Mouse (Mus musculus) lung, adult 18-20 months (tissue): Measurements from ENCODE around the gene Cryz.
A peak's percentile ranks its signal among the peaks of the same experiment; 100 is the strongest.

Experiments
- DNase-seq, 2 experiments: peaks; one replicate each; pipeline ENCODE4 v3.0.0; 2022; ENCODE audit warnings: mixed read lengths in 2 of 2

The Cryz gene

DNA sequence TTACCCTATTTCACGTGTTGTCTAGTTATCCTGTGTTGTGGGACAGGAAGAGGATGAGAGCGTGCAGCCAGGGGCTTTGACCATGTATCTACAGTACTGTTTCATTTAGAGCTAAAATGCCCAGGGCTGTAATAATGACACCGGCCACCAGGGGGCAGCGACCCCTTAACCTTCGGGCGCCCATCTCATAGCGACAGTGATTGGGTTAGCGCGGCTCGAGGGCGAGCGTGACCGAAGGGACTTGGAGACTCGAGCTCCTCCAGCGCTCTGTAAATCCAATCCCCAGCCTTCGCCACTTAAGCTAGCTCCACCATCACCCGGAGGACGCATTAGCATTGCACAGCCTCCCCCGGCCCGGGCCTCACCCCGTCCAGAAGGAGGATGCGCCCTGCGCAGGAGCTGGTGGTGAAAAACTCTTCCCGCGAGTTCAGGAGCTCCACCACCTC, at the start of gene Cryz:
Cryz (plus strand) TSS at position 224 of the 446 bp plus-strand sequence.
- DNase-seq: peak; percentile 86 to 87

DNA sequence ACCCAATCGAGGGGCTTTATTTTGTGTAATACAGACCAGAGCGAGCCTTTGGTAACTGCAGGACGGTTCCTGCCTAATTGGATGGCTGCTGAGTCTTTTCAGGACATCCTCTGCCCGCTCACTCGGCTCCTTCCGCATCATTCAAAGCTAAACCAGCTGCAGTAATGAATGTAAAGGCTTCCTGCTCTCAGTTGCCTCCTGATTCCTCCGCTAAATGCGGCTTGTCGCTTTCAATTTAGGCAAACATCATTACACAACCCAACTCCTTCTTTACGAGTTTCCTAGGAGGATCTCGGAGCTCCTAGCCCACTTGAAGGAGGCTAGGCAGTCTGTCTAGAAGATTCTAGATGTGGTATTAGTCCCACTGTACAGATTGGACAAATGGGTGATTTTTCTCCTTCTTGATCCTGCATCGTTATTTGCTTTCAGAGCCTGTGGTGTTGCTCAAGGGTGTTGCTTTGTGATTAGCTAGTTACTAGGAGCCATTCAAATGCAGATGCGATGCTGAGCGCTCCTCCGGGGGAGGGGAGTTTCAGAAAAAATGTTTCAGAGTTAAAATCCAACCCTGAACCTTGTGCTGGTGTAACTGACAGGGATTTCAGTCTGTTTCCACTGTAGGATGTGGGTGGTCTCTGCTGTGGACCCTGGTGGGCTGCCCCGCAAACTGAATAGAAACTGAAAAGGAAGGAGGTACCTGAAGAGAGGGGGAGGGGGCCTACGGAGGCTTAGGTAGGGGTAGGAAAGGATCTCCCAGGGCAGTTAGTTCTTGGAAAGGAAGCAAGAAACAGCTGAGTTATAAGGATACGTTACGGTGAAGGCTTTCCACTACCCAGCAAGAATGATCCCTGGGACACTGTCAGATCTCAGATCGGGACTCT, 48.7 kb upstream of the Cryz start:
- no peak for DNase-seq

DNA sequence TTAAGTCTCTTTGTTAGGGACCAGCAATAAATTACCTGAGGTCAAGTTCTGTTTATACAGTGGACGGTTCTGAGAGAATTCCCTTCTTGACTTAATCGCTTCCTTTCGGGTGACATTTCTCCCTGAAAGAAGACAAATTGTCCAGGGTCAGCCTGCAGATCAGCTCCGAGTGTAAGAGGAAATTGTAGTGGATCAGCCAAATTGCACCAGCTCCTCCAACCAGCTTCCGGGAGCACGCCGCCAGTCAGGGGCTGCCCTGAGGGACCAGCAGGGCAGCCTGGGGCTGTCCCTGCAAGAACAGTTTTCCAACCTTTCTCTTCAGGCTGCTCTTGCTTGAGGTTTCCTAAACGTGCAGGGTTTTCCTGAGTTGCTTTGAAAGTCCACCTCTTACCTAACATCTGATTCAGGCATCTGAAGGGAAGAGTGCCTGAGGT, 47.6 kb upstream of the Cryz start:
- DNase-seq: no peak

DNA sequence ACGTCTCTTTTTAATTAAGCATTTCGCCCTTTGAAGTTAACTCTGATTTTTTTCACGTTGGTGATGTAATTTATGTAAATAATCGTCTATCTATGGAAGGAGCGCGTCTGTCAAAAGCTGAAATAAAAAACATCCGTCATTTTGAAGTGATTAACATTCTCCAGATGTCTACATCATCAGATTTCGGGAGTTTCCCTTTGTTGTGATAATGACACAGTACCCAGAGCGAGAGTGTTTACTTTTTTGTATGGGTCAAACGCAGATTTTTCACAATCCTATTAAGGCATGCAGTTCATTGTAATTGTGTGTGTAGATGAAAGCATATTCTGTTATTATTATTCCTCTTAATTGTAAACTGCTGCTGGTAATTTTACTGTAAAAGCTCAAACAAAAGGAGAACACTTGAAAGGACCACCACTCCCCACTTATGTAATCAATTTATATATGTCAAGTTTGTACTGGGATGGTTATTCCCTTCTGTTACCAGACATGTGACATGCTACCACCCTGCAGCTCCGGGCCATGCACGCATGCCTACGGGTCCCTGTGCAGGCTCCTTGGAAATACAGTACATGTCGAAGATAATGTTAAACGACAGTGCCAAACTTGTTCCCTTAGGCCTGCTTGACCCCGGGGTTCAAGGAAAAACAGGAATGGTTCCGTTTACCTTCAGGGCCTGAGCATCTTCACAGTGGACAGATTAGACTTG, 46.0 kb upstream of the Cryz start:
- DNase-seq: no peak

DNA sequence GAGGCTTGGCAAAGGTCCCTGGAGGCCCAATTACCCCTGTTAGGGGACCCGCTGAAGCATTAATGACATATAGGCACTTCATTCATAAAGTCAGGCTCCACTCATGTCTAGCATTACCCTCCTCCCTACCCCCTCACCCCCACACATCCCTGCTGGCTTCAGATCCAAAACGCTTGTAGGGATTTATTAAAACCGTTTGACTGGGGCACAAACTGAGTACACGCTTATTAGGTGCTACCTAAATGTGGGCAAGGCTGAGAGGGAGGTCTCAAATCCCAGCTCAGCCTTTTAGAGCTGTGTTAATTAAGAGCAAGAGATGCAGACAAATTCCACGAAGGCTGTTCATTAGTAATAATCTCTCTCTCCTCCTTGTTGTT, 45.5 kb upstream of the Cryz start:
- no peak for DNase-seq

DNA sequence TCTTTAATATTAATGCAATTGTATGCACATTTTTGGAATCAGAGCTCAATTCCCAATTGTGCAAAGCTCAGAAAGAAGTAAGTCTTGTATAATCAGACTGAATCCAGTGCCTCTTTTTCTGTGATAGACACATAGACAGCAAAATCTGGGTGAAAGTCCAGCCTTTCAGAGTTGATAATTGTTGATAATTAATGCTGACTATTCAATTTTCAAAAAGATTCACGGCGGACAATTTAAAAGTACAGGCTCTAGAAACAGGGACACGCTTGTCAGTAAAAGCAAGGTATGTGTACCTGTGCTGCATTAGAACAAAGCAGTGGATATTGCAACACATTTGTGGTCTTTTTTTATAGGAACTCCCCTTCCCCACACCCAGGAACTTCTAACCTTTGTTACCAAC, 34.3 kb upstream of the Cryz start:
- no peak for DNase-seq

DNA sequence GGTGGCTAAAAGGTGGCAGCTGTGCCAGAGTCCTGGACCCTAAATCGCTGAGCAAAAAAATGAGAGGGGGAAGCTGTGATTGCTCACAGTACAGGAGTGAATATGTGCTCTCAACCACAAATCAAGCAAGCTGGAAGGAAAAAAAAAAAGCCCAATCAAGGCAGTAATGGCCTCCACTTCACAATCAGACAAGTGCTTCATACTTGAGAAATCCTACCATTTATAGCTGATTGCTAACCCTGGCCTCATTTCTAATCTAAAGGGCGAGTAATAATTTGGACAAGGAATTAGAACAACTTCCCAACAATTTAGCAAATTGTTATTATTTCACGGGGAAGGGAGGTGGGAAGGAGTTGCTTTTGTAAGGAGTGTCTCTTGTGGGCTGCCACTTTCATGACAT, 31.1 kb upstream of the Cryz start:
- DNase-seq: no peak

DNA sequence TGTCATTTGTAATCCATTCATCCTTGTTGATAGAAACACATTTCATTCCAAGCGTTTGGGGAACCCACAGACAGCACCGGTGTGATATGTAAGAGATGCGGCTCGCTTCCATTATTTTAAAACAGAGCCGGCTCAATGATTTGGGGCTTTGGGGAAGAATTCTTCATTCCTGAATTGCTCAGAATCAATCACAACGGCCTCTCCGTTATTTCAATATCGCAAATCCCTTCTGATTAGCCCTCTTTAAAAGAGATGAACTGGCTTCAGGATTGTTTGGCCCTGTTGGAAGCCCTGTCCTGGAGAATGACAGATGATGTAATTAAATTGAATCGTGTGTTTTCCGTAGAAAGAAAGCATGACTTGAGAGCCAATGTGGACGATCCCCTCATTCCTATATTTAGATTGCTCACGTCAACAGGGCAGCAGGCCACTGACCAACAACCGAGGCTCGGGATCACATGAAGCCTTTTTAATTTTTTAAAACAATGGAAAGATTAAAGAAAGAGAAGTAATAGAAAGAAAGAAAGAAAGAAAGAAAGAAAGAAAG, 26.4 kb upstream of the Cryz start:
- no peak for DNase-seq

DNA sequence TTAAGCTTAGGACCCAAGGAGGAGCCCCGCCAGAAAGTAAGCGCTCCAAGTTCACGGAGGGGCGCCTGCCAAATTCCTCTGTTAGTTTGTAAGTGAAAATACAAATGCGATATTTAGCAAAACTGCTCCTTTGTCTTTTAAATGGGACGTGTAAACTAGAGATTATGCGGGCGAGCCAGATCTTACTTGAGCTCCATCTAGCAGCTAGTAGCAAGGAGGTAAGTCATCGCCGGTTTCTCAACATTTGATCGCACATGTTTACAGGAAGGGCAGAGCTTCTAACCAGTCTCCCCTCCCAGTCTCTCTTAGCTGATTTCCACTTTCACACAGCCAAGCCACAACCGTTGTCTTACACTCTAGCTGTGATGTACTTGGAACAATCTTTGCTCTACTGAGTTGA, 25.7 kb upstream of the Cryz start:
- no peak for DNase-seq

DNA sequence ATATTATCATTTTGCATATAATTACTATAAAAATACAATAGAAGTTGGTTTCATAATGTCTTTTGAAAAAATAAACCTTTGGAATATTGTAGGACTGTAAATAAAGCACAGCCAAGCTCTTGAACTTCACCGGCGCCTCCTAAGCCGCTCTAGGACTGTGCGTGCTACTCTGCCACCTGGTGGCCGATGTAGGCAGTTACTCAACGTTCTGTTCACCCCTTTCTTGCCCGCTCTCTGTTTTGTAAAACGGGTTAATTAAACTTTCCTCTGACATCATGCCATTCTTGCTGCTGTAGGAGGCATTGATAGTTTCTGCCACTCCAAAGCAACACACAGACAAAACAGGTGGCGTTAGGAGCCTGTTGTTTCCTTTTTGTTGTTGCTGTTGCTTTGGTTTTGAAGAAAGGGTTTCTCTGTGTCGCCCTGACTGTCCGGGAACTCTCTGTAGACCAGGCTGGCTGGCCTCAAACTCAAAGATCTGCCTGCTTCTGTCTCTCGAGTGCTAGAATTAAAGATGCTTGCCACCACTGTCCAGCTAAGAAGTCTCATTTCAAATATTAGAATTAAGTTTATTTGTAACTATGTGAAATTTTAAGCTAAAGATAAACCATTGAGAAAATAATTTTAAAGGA, 24.1 kb upstream of the Cryz start:
- DNase-seq: peak; percentile 36 to 56

DNA sequence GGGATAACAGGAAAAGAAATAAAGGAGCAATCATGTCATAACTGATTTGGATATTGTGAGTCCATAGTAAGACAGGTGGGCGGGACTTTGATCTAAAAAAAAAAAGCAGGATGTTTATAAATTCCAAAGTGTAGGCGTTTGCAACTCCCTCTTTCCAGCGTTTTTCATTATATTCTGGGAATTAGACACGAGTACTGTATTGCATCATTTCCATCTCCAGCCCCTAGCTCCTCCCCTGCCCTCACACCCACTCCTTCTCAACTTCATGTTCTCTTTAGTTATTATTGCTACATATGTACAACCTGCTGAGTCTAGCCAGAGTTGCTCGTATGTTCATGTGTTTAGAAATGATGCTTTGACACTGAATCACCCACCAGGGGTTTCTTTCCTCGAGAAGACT, 22.8 kb upstream of the Cryz start:
- DNase-seq: peak in 1 of 2 experiments; percentile 7

DNA sequence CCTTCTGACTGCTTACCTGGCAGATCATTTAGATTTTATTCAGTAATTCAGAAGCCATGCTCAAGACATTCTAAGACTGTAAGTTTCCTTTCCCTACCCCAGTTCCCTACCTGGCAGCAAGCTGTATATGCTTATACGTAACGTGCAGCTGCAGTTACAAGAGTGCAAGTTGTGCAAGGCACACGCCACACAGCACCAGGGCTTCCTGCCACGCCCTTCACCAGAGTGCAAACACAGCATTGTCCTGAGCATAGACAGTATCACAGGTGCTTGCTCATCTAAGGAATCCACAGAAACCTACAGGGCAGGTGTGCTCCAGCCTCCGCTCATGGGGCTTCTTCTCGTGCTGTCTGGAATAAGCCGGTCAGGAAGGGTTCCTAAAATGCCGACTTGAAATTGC, 18.6 kb upstream of the Cryz start:
- no peak for DNase-seq

DNA sequence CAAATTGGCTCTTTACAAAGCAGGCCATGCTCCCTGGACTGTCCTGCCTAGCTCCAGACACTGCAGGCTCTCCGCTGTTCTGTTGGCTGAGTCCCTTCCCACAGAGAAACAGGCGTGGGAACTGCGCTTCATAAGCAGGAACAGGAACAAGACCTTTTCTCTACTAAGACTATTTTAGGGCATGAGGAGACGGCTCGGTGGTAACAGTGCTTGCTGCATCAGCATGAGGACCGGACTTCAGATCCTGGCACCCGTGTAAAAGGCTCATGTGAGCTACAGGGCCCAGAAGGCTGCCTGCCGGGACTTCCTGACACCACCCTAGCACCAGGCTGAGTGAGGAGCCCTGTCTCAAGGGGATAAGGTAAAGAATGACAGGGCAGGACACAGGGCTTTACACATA, 12.2 kb upstream of the Cryz start:
- DNase-seq: no peak

DNA sequence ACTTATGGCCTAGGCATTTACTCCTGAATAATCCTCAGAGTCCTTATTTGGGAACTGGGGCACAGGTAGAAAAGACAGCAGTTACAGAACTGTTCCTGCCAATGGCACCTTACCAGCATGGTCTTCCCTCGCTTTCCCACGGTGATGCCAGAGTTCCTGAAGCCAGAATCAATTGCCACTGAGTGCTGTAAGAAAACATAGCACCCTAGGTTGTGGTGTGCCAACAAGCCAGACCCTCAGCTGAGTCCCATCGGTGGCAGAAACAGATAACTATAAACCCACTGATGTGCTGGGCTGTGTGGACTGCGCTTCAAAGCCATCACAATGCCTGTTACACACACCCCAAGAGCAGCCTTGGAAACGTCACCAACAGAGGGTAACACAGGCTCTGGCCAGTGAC, 5.5 kb upstream of the Cryz start:
- no peak for DNase-seq

DNA sequence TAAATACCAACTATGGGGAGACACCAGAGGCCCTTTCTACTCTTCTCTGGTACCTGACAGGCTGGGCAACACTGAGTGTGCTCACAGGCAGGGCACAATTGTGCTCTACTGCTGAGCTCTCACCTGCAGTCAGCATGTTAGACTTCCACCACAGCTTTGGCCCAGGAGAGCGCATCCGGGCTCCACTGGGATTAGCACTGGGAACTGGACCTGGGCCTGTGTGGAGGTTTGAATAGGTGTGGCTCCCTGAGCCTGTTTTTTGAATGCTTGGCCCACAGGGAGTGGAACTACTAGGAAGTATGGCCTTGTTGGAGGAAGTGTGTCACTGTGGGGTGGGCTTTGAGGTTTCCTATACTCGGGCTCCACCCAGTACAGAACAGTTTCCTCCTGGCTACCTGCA, 4.9 kb upstream of the Cryz start:
- no peak for DNase-seq

DNA sequence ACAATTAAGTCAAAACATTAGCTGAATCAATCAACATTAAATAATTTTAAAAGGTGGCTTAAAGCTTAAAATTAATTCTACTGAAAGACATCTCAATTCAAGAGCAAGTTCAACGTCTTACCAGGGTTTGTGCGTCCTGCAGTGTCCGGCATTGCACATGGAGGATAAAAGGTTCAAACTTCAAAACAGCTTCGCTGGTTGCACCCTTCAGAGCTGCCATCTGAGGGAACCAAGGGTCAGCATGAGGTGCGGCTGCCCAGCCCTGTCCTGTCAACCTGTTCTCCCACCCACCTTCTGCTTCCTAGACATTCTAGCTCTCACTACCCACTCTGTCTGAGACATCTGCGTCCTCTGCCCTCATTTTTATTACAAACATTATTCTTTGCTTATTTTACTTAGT, 2.9 kb upstream of the Cryz start:
- DNase-seq: no peak

DNA sequence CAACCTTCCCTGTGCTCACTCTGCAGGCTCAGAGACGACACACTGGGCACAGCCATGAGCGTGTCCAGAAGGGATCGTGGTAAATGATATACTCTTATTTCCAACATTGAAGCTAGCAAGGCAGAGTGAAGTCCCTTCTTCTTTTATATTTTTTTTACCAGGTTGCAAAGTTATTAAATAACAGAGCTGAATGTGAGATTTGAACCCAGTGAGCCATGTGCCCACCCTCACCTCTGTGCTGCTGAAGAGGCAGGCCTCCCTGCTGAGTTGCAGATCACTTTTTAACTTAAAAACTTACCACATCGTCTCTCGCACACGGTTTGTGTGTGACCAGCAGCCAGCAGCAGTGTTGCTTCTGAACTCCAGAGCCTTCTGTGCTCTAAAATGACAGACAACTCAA, 2.4 kb upstream of the Cryz start:
- no peak for DNase-seq

DNA sequence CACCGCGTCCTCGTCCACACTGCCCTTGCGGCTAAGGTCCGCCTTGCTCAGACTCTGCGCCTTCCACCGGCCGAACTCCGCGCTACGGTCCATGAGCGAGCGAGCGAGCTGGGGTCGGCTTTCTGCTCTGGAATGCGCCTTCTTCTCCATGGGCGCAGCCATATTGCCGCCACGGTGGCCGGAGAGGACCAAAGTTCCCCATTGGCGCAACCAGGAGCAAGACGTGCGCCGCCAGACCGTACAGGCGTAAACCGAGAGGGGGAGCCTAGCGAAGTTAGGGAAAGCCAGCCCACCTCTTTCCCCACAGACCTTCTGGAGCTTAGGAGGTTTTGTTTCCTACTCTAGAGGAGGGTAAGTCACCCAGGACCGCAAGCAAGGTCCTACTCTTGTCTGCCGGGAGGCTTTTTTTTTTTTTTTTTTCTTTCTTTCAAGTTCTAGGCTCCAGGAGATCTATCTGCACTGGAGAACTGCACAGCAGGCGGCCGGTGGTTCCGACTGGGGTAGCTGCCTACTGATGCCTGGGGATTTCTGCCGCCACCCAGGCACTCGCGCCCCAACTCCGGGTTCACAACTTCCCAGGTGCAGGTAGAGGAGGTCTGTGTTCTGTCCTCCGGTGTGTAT, 533 bp downstream of the Cryz start, which contains the start of gene Tyw3:
Tyw3 (minus strand) TSS at position 171 of the 621 bp plus-strand sequence.
- peak; percentile 96 to 97 for DNase-seq

DNA sequence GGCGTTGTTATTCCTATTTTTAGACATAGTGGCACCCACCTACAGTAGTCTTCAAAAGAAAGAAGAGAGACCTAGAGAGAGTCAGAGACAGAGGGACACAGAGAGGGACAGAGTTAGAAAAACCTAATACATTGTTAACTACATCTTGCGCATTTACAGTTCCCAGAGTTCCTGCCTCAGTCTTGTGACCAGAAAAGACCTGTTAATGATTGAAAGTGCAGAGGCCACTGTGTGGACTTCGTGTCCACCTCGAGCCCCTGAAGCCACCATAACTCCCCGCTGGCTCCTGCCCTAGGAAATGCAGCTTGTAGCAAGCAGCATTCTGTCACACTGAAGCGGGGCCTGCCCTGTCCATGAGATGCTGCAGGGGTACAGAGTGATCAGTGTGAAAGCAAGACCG, 1.1 kb downstream of the Cryz start:
- DNase-seq: no peak

DNA sequence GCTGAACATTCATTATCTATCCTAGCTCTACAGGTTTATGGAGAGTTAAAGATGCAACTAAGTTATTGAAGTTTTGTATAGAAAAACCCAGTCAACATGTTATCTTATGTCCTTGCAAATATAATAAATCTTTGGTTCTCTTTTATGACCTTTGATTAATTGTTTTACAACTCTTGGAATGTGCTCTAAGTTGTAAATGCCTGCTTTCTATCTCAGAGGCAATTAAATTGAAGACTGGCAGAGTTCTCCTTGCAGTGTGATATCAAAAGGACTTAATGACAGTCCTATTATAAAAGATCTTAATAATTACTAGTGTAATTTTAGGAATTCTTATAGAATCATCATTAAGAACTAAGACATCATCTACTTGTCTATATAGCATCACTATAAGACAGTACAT, 5.6 kb downstream of the Cryz start:
- DNase-seq: no peak

DNA sequence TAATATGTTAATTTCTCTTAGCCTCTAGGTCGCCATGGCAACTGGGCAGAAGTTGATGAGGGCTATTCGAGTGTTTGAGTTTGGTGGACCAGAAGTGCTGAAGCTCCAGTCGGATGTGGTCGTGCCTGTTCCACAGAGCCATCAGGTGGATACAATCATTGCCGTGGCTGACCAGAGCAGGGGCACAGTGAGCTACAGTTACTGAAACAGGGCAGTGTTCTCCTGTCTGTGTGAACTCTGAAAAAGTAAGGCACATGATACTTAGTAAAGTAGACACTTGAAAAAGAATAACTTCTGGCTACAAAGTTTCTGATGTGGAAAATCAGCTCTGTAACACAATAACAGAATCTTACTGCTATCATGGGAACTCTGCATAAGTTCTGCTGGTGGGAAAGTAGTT, 8.4 kb downstream of the Cryz start:
- no peak for DNase-seq

DNA sequence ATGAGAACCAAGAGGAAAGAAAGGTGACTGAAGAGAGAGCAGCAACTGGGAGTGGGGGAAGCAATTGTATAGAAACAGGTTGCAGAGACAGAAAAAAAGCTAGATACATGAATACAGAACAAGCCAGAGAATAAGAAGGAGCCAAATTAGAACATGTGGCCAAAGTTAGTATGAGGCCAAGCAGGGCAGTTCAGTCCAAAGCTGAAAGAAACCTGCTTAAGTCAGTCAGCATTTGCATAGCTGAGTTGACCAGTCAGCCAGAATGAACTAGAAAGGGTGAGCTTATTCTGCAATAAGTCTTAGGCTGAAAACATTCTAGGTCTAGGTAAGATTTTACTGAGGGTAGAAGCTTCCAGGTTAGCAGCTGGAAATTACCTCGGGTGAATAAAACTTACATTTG, 11.4 kb downstream of the Cryz start:
- DNase-seq: no peak

DNA sequence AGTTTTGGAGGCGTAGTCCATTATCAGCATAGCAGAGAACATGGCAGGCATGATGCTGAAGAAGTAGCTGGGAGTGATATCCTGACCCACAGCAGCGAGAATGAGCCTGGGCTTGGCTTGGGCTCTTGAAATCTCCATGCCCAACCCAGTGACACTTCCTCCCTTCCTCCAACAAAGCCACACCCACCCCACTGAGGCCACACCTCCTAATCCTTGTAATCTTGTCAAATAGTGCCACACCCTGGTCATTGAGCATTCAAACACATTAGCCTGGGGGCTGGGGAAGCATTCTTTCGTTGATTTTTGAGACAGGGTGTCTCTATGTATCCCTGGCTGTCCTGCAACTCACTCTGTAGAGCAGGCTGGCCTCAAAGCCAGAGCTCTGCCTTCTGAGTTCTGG, 15.4 kb downstream of the Cryz start:
- peak in 1 of 2 experiments; percentile 7 for DNase-seq
